Mouse (Mus musculus) megakaryocyte, adult 5-6 weeks (primary cell): ENCODE results near the gene Tcaim. TPM values are rescaled to one million over a fixed set of nuclear protein-coding genes. Genes with fewer than 3 reads are reported as not detected.
"Not testable (repeated sequence)": the region's sequence is repeated elsewhere in the genome, so short reads cannot be mapped to it uniquely, and the experiment has no call there.

Experiments used
- ATAC-seq: 2 replicates; pipeline ENCODE4 v1.8.0; 2016; ENCODE audit warnings: mild to moderate bottlenecking, inconsistent platforms; ENCODE audit not compliant: poor library complexity, severe bottlenecking
- total RNA-seq, 2 experiments: library from RNA; stranded (forward) in 1 of 2; stranded (reverse) in 1 of 2; fragments of 153-499, 151-499 nt in 1 of 2; fragments of 221-1000, 200-1000 nt in 1 of 2; gene quantifications; 2 replicates each; pipeline versions ENCODE4 v1.2.3 to v1.2.4; 2015 to 2017

Tcaim gene
- total RNA-seq, 2 experiments from 2014 or later = 2.3 to 6.5 TPM

DNA sequence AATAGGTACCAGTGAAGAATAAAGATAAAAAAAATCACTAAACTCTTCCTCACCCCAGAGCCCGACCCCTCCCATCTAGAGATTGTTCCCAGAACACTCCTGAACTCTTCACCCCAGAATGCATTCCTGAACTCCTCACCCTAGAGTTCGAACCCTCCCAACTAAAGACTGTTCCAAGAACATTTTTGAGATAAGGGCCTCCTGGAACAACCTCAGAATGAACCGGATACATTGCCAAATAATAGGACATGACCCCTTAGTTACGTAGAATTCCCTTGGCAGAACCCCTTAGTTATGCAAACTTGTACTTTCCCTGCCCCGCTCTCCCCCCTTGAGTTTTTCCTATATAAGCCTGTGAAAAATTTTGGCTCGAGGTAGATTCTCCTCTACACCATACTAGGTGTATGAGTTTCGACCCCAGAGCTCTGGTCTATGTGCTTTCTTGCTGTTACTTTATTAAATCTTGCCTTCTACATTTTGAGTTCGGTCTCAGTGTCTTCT, 42.5 kb downstream of the Tcaim start:
- ATAC-seq = not testable (repeated sequence)

- no peak for ATAC-seq
Observed at GRCm38 (mm10) chr9:122854526-122854925, 49.2 kb downstream of the Tcaim start.

DNA sequence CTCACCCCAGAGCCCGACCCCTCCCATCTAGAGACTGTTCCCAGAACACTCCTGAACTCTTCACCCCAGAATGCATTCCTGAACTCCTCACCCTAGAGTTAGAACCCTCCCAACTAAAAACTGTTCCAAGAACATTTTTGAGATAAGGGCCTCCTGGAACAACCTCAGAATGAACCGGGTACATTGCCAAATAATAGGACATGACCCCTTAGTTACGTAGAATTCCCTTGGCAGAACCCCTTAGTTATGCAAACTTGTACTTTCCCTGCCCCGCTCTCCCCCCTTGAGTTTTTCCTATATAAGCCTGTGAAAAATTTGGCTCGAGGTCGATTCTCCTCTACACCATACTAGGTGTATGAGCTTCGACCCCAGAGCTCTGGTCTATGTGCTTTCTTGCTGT, 49.8 kb downstream of the Tcaim start:
- ATAC-seq = not testable (repeated sequence)

DNA sequence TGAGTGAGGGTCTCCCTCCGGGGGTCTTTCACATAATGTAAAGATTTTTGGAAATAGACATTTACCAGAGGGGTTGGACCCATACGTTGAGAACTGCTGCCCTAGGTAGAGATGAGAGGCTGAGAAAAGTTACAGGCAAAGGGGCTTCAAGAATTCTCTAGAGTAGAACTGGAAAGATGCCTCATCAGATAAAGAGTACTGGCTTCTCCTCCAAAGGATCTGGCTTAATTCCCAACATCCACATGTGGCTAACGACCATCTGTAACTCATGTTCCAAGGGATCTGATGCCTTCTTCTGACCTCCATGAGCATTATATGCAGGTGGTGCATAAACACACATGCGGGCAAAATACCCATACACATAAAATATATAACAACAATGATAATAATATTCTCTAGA, 50.3 kb downstream of the Tcaim start:
- no peak for ATAC-seq

DNA sequence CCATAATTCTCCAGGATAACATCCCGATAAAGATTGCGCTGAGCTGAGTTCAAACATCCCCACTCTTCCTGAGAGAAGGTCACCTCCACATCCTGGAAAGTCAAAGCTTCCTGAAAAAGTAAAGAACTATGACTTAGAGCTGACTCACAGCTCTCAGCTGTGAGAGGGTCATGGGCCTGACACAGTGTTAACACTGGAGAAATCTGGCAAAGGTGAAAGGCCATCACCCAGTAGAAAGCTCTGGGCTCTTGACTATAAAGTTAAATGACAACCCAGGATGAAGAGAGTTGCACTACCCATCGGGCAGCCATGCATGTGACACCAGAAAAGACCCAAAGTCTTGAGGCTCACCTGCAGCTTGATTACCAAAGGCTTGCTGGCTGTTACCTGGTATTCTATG, 51.4 kb downstream of the Tcaim start:
- ATAC-seq = no peak

DNA sequence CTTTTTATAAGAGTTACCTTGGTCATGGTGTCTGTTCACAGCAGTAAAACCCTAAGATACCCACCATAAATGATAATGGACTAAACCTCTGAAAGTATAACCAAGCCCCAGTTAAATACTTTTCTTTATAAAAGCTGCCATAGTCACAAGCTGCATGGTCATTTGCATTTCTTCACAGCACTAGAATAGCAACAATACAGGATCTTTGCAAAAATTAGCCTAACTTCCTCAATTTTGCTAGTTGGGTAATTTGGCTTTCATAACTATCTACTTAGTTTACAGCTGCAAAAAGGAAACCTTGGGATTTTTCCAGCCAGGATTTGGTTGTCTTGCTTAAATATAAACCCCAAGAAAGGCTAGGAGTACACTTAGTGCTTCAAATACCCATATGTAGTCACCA, 55.4 kb downstream of the Tcaim start:
- ATAC-seq = peak; percentile 73

DNA sequence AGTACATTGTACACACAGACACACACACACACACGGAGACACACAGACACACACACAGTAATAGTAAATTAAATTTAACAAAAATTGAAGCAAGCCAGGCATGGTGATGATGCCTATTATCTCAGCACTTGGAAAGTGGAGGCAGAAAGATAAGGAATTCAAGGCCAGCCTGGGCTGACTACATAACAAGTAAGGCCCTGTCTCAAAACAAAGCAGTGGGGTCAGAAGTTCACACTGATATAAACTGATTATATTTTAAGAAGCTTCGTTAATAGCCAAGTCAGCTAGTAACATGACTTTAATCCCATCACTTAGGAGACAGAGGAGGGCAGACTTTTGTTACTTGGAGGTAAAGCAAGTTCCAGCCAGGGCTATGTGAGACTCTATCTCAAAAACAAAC, 58.4 kb downstream of the Tcaim start:
- ATAC-seq = no peak

- no peak for ATAC-seq
Observed at GRCm38 (mm10) chr9:122864848-122865247, 59.5 kb downstream of the Tcaim start.

DNA sequence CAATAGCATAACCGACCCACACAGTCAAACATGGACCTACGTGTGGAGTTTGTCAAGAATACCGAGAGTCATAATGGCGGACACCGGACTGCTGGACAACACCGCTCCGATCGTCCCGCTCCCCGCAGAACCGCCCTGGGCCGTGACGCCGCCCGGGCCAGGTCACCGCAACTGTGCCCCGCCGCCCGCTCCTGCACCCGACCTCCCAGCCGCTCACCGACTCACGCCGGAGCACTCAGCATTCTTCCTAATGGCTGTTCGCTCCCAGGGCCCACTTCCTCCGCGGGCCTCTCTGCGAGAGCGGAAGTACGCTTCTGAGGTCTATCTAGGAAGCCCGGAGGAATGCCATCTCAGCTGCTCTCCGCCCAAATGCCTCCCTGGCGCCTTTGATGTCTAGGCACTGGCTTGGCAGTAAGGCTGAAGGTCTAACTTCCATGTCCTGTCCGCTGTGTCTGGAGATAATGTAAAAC, 60.4 kb downstream of the Tcaim start, which contains the start of gene Zfp445:
Gene Zfp445, minus strand, starts transcription at position 310 of the 470 bp plus-strand sequence.
- ATAC-seq = peak; percentile 98

- ATAC-seq = no peak
Observed at GRCm38 (mm10) chr9:122866192-122866591, 60.9 kb downstream of the Tcaim start.

DNA sequence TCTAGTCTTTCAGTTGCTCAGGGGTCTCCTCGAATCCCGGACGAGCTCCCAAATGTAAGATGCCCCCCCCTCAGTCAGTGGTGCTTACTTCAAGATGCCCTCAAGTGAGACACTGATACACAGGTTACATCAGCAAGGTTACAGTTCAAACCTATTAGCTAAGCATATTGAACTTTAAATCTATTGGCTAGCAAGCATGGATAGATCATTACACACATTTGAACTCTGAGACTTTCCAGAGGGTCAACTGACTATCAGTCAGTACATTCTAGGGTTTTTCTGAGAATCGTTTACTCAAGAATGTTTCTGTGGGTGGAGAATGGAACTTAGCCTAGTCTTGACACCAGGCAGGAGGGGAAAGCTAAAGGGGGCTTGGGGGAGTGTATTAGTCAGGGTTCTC, 67.3 kb downstream of the Tcaim start:
- ATAC-seq = no peak

- ATAC-seq = no peak
Observed at GRCm38 (mm10) chr9:122874653-122875052, 69.3 kb downstream of the Tcaim start.

DNA sequence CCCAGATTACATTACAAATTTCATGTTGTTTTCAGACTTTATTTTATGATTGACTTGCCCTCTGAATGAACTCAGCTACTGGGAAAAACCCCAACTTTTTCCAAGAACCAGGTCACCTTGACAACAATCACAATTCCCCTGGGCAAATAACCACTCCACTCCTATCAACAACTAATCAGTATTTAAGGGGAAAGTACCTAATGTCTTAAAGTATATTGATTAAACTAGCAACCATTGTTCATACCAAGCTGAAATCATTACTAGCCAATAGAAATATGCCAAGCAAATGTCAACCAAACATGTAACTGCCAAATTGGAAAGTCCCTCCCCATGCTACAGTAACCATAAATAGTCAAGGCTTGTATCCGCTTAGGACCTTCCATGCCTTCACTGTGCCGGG, 69.8 kb downstream of the Tcaim start:
- no peak for ATAC-seq

- ATAC-seq = no peak
Observed at GRCm38 (mm10) chr9:122885385-122885784, 80.0 kb downstream of the Tcaim start, which contains the start of gene Zkscan7. Zkscan7 (plus strand) TSS chr9:122885685.

Other genes with a start within 250 kb of the Tcaim start
- not detected in 2 replicates for gene Topaz1, start 58.2 kb upstream of the Tcaim start, total RNA-seq (2015)
- gene Topaz1, start 58.2 kb upstream of the Tcaim start, total RNA-seq (2017) = not detected in 2 replicates
- not detected in 2 replicates for gene Gm35549, start 38.5 kb downstream of the Tcaim start, total RNA-seq (2015)
- gene Gm35549, start 38.5 kb downstream of the Tcaim start, total RNA-seq (2017) = not detected in 2 replicates
- gene Zfp445, start 60.5 kb downstream of the Tcaim start, total RNA-seq (2015) = 27.6 and 29.1 TPM in 2 replicates
- 50.0 and 59.3 TPM in 2 replicates for gene Zfp445, start 60.5 kb downstream of the Tcaim start, total RNA-seq (2017)
- 0.25 and 0.34 TPM in 2 replicates for gene Zkscan7, start 80.1 kb downstream of the Tcaim start, total RNA-seq (2015)
- 0.51 and 0.69 TPM in 2 replicates for gene Zkscan7, start 80.1 kb downstream of the Tcaim start, total RNA-seq (2017)
- 1.1 and 1.8 TPM in 2 replicates for gene Zfp105, start 117.5 kb downstream of the Tcaim start, total RNA-seq (2015)
- gene Zfp105, start 117.5 kb downstream of the Tcaim start, total RNA-seq (2017) = 0.16 and 1.5 TPM in 2 replicates
- gene 1110059G10Rik, start 145.5 kb downstream of the Tcaim start, total RNA-seq (2015) = 67.0 and 70.8 TPM in 2 replicates
- 39.0 and 45.4 TPM in 2 replicates for gene 1110059G10Rik, start 145.5 kb downstream of the Tcaim start, total RNA-seq (2017)
- gene Kif15, start 145.5 kb downstream of the Tcaim start, total RNA-seq (2015) = 122 and 123 TPM in 2 replicates
- gene Kif15, start 145.5 kb downstream of the Tcaim start, total RNA-seq (2017) = 396 and 423 TPM in 2 replicates
- gene Tmem42, start 215.8 kb downstream of the Tcaim start, total RNA-seq (2015) = 6.4 and 7.9 TPM in 2 replicates
- gene Tmem42, start 215.8 kb downstream of the Tcaim start, total RNA-seq (2017) = 2.1 and 2.2 TPM in 2 replicates
- gene Tgm4, start 229.2 kb downstream of the Tcaim start, total RNA-seq (2015) = not detected in 2 replicates
- 0.15 TPM in 1 of 2 replicates, not detected in the other for gene Tgm4, start 229.2 kb downstream of the Tcaim start, total RNA-seq (2017)